Mouse (Mus musculus): ENCODE data around the gene Tmem91. TPM values are rescaled to one million over a fixed set of nuclear protein-coding genes. Genes with fewer than 3 reads are reported as not detected.

Tmem91 gene
- polyA plus RNA-seq, 1 experiment: 49.8 TPM

DNA sequence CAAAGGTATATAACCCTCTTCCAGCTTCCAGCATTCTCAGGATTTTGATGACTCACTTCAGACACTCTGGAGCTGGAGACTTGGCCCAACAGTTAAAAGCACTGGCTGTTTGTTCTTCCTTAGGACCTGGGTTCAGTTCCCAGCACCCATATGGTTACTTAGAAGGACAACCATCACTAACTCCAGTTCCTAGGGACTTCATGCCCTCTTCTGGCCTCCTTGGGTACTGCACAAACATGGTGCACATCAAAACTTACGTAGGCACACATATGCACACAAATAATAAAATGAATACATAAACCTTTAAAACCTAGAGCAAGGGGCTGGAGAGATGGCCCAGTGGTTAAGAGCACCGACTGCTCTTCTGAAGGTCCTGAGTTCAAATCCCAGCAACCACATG lies 27.4 kb upstream of the Tmem91 start:
- DNase-seq (ENCODE audit: extremely low spot score in 1 of 2, low spot score in 1 of 2): no peak

- DNase-seq (ENCODE audit: extremely low spot score in 1 of 2, low spot score in 1 of 2): no peak
Observed at GRCm38 (mm10) chr7:25700732-25701131, 25.8 kb upstream of the Tmem91 start.

DNA sequence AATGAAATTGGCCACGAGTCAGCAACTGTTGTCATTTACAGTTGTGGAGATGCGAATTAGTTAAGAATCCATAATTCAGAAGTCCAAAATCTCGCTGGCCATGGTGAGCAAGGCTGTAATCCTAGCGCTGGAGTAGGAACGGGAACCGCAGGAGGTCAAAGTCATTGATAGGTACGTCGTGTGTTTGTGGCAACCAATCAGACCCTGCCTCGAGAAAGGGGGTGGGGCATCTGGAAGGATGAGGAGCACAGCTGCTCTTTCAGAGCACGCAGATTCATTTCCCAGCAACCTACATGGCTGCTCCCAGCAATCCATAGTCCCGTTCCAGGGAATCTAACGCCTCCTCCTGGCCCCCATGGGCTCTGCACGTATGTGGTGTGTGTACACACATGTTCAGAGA lies 24.9 kb upstream of the Tmem91 start:
- no peak for DNase-seq (ENCODE audit: extremely low spot score in 1 of 2, low spot score in 1 of 2)

GRCm38 (mm10) chr7:25694104-25694503 lies 19.1 kb upstream of the Tmem91 start:
- no peak for DNase-seq (ENCODE audit: extremely low spot score in 1 of 2, low spot score in 1 of 2)

DNA sequence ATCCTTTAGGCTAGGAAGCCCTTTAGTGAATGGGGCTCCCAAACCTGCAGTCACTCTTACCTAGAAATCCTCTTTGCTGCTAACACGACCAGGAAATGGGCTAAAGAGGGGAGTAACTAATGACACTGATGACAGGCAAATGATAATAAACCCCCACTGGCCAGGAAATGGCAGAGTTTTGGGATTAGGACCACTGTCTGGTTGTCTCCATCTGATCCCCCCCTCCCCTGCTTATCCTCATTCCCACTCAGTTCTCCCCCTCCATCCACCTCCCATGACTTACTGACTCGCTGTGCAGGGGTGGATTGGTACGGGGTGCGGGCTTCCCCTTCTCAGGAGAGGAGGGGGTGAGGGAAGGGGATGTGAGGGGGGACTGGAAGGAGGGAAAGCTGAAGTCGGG lies 15.1 kb upstream of the Tmem91 start:
- no peak for DNase-seq (ENCODE audit: extremely low spot score in 1 of 2, low spot score in 1 of 2)

GRCm38 (mm10) chr7:25689603-25690021 lies 14.6 kb upstream of the Tmem91 start:
- DNase-seq (ENCODE audit: extremely low spot score in 1 of 2, low spot score in 1 of 2): no peak

DNA sequence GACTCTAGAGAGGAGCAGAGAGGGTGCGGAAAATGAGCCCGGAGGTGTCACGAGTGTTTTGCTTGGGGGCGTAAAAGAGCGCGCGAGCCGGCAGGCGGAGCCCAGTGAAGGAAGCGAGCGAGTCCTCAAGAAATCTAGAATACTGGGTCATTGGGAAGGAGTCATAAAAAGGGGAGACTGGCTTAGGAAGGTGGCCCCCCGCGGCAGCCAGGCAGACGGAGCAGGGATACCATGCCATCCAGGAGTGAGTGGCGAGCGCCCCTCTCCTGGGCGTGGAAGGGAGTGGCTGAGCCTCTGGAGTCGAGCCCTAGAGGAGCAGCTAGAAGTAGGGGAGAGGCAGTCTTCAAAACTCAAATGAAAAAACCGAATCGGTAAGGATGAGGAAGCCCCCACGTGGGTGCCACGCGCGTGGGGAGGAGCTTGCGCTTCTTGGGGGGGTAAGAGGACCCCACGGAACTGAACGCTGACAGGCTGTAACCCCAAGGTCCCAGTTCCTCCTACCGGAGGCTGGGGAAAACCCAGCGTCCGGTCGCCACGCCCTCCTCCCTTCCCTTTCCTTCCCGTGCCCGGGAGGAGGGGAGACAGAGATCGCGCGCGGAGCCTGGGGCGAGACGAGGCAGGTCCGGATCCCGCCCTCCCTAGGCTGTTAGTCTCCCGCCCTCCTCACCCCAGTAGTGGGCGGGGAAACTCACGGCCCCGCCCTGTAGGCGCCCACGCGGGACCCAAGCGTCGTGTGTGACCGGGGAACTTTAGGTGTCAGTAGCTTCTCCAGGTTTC lies 14.0 kb upstream of the Tmem91 start:
- no peak for DNase-seq (ENCODE audit: extremely low spot score in 1 of 2, low spot score in 1 of 2)

GRCm38 (mm10) chr7:25687811-25688401 lies 12.9 kb upstream of the Tmem91 start:
- DNase-seq (ENCODE audit: extremely low spot score in 1 of 2, low spot score in 1 of 2): no peak

DNA sequence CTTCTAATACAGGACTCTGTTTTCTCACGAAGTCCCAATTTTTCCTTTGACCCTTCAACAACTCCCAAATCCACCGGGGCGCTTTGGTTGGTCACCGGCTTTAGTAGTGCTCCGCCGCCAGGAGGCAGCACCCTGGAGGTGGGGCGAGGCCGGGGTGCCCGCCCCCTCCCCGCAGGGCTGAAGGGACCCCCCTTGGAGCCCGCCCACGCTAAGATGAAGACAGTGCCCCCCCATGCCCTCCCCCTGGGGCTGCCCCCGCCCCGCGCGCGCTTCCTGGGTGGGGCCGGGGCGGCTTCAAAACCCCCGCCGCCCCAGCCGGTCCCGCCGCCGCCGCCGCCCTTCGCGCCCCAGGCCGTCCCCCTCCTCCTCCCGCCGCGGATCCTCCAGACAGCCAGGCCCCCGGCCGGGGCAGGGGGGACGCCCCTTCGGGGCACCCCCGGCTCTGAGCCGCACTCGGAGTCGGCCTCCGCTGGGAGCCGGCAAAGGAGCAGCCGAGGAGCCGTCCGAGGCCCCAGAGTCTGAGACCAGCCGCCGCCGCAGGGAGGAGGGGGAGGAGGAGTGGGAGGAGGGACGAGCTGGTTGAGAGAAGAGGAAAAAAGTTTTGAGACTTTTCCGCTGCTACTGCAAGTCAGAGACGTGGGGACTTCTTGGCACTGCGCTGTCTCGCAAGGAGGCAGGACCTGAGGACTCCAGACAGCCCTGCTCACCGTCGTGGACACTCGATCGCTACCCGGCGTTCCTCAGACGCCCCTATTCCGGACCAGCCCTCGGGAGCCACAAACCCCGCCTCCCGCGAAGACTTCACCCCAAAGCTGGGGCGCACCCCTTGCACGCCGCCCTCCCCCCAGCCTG lies 11.9 kb upstream of the Tmem91 start, which contains the start of gene Tgfb1:
Gene Tgfb1, plus strand, starts transcription at position 323 of the 852 bp plus-strand sequence.
- no peak for DNase-seq (ENCODE audit: extremely low spot score in 1 of 2, low spot score in 1 of 2)

DNA sequence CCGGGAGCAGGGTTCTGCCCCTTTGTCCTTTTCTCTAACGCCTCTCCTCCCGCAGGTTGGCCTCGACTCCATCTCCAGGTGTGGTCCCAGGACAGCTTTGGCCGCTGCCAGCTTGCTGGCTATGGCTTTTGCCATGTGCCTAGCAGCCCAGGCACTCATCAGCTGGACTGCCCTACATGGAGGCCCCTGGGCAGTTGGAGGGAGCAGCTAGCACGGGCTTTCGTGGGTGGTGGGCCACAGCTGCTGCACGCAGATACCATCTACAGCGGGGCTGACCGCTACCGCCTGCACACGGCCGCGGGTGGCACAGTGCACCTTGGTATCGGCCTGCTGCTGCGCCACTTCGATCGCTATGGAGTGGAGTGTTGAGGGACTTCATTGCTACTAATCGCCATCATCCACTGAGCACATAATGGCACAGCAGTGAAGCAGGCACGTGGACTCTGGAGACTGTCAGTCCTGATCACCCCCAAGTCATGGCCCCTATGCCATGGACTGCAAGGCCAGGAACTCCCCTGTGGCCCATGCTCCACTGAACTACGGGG lies 11.0 kb upstream of the Tmem91 start:
- DNase-seq (ENCODE audit: extremely low spot score in 1 of 2, low spot score in 1 of 2): no peak

GRCm38 (mm10) chr7:25684659-25685058 lies 9.7 kb upstream of the Tmem91 start:
- no peak for DNase-seq (ENCODE audit: extremely low spot score in 1 of 2, low spot score in 1 of 2)

- no peak for DNase-seq (ENCODE audit: extremely low spot score in 1 of 2, low spot score in 1 of 2)
Observed at GRCm38 (mm10) chr7:25683474-25684180, 8.7 kb upstream of the Tmem91 start.

DNA sequence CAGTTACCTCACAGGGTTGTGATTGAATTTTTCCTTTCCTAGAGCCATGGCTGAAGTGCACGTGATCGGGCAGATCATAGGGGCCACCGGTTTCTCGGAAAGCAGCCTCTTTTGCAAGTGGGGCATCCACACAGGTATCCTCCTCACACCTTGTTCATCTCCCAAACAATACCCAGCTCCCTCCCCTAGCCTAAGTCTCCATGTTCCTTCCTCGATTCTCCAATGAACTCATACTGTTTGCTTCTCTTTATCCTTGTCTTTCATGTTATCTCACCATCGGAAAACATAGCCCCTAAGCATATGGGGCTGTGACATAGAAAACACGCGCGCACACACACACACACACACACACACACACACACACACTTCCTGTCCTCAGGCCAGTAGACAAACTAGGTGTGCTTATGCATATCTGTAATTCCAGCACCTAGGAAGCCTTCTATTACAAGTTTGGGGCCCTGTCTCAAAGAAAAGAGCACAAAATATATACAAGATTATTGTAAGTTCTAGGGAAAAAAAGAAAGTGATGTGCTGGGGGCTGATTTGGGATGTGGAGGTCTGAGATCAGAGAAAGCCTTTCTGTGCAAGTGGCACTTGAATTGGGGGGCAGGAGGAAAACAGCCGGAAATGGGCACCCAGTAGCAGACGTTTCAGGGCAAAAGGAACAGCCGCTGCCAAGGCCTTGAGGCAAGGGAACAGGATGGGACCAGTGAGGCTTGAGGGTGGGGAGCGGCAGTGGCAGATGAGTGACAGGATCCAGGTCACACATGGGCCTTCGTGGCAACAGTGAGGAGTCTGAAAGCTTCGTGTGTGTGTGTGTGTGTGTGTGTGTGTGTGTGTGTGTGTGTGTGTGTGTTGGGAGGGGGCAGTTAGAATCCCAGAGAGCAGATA lies 6.6 kb upstream of the Tmem91 start:
- no peak for DNase-seq (ENCODE audit: extremely low spot score in 1 of 2, low spot score in 1 of 2)

- peak; percentile 92 to 96 for DNase-seq (ENCODE audit: extremely low spot score in 1 of 2, low spot score in 1 of 2)
Observed at GRCm38 (mm10) chr7:25680514-25681258, 5.7 kb upstream of the Tmem91 start, which contains the start of gene B9d2. B9d2 (plus strand) TSS chr7:25680780.

GRCm38 (mm10) chr7:25679971-25680370 lies 5.0 kb upstream of the Tmem91 start:
- no peak for DNase-seq (ENCODE audit: extremely low spot score in 1 of 2, low spot score in 1 of 2)

DNA sequence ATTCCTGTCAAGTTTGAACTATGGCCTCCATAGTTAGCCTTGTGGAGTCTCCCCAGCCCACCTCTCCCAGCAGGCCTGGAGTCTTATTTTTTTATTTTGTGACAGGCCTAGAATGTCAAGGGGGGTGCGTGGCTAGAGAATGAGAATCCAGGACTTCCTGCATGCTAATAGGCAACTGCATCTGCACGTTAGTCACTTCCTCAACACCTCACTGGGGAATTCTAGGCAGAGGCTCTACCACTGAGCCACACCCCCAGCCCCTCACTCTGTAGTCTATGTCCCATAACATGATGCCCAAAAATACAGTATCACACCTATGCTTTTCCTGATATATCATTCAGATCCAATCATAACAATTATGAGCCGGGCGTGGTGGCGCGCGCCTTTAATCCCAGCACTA lies 2.0 kb upstream of the Tmem91 start:
- no peak for DNase-seq (ENCODE audit: extremely low spot score in 1 of 2, low spot score in 1 of 2)

GRCm38 (mm10) chr7:25676085-25676781 lies 1.3 kb upstream of the Tmem91 start:
- DNase-seq (ENCODE audit: extremely low spot score in 1 of 2, low spot score in 1 of 2): peak; percentile 86 to 96

- DNase-seq (ENCODE audit: extremely low spot score in 1 of 2, low spot score in 1 of 2): no peak
Observed at GRCm38 (mm10) chr7:25675405-25675804, 439 bp upstream of the Tmem91 start.

Measured in frontal cortex, adult 2 months (tissue).